Mouse (Mus musculus): ENCODE data around the gene Mphosph9.

The Mphosph9 gene

GRCm38 (mm10) chr5:124214516-124215145, 113.1 kb downstream of the Mphosph9 start:
- DNase-seq (ENCODE audit: low spot score): no peak

DNA sequence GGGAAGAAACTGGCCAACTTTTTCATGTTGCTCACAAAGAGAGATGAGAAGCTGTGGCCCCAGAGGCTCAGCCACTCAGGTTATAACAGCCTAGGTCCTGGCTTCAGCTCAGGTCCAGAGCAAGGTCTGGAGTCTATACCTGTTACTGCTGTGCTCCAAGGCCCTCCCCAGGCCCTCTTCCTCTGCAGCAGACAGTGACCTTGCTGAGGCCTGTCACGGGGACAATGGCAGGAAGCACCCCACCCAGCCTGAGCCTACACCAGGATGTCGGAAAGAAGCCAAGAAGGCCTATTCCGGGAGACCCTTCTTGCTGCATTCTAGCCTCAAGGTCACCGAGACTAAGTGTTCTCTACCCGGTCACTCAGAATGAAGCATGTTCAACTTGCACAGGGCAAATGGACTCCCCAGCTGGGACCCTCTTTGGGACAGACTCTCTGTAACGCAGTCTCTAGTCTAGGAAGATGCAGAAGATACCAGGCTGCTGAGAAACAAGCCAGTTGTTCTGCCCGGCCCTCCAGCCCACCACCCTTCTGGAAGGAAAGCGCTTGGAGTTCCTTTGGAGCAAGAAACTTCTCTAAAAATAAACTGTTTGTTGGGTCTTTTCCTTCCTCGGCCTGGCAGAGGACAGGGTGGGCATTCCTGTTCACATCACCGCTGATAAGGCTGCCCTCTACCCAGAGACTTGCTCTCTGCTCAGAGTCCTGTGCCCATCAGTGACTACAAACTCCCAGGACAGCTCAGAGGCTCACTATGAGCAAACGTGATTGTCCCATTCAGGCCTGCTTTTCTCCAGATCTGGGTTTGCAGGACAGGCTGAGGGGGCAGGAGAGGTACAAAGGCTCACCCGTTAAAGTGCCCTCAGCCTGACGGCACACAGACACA, 113.9 kb downstream of the Mphosph9 start:
- DNase-seq (ENCODE audit: low spot score): no peak

DNA sequence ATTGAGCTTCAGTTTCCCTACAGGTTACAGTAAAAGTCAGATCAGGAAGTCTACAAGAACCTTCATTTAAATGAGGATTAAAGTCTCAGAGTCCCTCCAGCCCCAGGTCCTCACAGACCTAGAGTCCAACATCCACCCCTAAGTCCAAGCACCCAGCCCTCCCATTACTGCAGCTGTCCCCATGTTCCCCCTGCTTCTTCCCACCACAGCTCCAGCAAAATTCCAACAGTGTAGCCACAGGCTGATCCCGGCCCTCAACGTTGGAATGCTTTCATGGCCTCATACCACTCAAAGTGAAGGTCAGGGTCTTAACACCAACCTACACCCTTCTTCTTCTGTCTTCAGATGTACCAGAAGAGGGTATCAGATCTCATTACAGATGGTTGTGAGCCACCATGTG, 116.1 kb downstream of the Mphosph9 start:
- DNase-seq (ENCODE audit: low spot score): no peak

DNA sequence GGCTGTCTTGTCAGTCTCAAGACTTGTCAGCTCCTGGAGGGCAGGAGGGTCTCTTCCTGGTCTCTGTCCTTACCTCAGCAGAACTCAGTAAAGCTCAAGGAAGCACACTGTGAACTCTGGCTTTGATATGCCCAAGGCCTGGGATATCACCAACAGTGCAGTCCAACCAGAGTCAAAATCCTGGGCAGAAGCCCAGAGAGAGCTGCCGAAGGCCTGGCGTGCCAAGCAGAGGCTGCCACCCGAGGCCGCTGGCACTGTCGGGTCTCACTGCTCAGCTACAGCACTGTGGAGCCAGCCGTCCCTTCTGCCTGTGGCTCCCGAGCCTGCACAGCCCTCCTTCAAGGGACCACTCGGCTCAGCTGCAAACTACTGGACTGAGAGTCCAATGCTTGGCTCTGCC, 116.5 kb downstream of the Mphosph9 start:
- DNase-seq (ENCODE audit: low spot score): no peak

DNA sequence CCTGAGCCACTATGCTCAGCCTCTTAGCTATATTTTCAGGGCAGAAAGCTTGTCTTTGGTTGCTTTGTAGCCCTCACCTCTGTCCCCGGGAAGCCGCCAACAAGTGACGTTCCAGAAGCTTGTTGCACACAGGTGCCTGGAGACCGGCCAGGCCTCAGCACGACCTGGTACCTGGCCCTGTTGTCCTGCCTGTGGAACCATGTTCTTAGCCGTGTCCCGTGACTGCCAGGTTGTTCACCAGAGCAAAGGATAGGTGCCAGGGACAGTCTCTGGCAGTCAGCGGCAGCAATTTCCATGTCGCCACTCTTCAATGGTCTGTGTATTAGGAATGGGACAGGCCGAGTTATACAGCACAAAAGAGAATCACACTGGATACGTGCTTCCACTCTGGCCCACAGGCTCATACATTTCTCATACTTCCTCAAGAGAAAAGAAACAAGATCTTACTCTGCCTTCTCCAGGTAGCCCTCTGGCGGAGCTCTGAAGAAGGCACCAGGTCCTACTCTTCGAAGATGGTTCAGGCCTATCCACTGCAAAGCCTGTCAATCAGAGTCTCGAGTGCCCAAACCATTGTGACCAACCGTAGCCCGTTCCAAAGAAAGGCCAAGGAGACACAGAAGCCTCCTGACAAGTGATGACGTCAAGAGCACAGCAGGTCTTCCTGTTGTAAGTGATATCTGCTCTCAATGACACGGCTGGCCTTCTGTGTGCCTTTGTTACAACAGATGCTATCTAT, 117.3 kb downstream of the Mphosph9 start:
- DNase-seq (ENCODE audit: low spot score): no peak

GRCm38 (mm10) chr5:124209850-124210249, 117.9 kb downstream of the Mphosph9 start:
- no peak for DNase-seq (ENCODE audit: low spot score)

DNA sequence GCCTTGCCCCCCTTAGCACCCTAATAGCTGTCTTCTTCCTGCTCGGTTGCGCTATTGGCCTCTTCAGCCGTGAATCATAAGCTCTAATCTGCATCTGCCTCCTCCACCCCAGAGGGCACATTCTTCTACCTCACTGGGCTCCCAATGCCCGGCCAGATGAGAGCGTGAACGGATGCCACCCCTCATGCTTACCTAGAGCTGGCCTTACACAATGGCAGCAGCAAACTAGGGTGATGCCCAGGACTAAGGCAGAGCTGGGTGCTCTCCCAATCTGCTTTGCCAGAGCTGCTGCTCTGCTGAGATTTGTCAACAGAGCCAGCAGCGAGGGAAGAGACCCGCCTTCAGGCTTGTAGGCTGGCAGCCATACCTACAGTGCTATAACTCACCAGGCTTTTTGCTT, 119.7 kb downstream of the Mphosph9 start:
- no peak for DNase-seq (ENCODE audit: low spot score)

- DNase-seq (ENCODE audit: low spot score): no peak
Measured at GRCm38 (mm10) chr5:124206481-124207038, 121.2 kb downstream of the Mphosph9 start.

DNA sequence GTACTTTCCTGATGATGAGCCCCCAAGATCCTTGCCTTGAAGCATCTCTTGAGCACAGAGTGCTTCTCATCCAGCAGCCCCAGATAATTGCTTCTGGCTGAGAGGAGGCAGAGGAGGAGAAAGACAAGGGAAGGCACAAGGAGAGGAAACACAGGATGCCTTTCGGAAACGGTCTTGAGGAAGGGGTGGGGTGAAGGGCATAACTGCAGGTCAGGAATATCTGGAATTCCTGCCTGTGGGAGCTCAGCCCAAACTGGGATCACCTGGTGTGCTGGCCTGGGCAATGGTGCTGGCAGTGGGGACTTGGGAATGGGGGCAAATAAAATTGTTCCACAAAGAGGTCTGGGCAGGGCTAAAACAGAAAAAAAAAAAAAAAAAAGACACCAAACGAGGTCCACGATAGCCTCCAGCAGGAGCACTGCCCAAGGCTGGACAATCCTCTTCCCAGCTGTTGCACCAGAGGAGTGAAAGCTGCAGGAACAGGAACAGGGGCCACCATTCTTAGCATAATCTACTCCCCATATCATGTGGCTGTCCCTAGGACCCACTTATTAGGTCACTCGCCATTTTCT, 121.9 kb downstream of the Mphosph9 start:
- DNase-seq (ENCODE audit: low spot score): no peak

- no peak for DNase-seq (ENCODE audit: low spot score)
Measured at GRCm38 (mm10) chr5:124205211-124205610, 122.6 kb downstream of the Mphosph9 start.

DNA sequence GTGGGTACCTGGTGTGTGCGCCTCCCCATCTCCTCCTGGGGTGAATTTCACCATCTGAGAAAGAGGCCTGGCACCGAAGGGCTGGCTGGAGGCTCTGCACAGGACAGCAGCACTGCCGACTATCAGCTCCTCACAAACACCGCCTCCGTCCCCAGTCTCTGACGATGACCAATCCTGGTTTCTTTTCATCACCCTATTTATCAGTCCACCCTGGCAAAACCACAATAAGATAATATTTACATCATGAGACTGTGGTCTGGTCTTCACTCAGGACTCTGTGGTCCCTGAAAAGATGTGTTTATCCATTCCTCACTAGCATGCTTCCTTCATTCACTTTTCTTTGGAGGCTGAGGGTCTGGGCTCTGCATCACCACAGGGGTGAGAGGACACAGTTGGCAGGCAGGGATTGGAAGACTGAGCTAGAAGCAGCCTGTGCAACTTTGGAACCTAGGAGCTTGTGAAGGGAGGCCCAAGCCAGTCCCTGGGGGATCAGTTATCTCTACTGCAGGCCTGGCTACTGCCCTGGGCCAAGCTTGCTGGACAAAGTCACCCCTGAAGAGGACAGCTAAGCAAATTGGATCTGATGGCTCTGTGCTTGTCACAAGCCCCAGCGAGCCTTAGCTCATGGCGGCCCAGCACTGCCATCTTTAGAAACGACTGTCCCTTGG, 123.5 kb downstream of the Mphosph9 start:
- no peak for DNase-seq (ENCODE audit: low spot score)

GRCm38 (mm10) chr5:124203251-124203650, 124.5 kb downstream of the Mphosph9 start:
- no peak for DNase-seq (ENCODE audit: low spot score)

- DNase-seq (ENCODE audit: low spot score): no peak
Measured at GRCm38 (mm10) chr5:124202071-124202470, 125.7 kb downstream of the Mphosph9 start.

- DNase-seq (ENCODE audit: low spot score): no peak
Measured at GRCm38 (mm10) chr5:124201564-124201963, 126.2 kb downstream of the Mphosph9 start.
